Mouse (Mus musculus): ENCODE measurements around the gene Ctf1. TPM values are rescaled to one million over a fixed set of nuclear protein-coding genes. Genes with fewer than 3 reads are reported as not detected.

Gene Ctf1
- polyA plus RNA-seq, 1 experiment from 2014 or later = 1.8 TPM

DNA sequence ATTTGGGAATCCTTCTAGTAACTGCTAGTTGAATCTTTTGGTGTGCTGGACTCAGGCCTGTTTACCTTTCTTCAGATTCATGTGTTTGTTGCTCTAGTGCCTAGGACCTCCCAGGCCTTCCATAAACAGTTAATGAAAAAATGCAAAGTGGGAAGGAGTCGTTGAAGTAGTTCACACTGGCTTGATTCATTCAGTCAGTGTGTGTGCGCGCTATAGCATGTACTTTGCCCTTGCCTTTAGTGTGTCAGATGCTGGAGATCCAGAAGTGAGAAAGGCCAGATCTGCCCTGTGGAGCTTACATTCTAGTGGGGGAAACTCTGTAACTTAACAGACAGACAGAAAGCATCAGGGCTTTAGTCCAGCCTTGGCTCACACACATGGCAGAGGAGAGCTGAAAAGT lies 47.9 kb downstream of the Ctf1 start:
- Histone ChIP-seq H3K9me3 (replicated peaks) (no peaks in the 10 kb centered on the region), H3K9ac (no peak overlapping the region), H3K4me1 (replicated peaks) (peaks cover 26% of the 10 kb centered on the region), H3K4me2 (no peak overlapping the region), H3K27me3 (no peaks in the 10 kb centered on the region), H3K4me3 (replicated peaks) (no peak overlapping the region), H3K36me3 (peaks cover 13% of the 10 kb centered on the region), H3K27ac (no peak overlapping the region; the same call in 1 of the 2 replicates)
- ATAC-seq (ENCODE audit: low read depth) (no peak), DNase-seq (no peak)
- WGBS (ENCODE audit: insufficient replicate concordance) = 81% methylated on average over 3 of the region's 3 CpGs

DNA sequence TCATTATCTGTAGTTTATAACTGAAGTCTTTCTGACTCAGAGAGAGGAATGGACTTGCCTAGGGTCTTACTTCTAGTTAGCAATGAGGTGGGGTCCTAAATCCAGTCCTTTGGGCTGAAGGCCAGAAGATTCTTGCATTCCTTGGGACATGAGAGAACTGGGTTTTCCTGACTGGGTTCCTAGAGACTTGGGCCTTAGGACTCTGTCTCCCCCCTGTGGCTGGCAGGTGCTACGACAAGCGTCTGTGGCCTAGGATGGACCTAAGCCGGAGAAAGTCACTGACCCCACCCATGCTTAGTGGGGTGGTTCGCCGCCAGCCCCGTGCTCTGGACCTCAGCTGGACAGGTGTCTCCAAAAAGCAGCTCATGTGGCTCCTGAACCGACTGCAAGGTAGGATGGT lies 48.5 kb downstream of the Ctf1 start:
- no peaks in the 10 kb centered on the region for H3K9me3 ChIP-seq (replicated peaks)
- H3K4me1 ChIP-seq (replicated peaks) = peaks cover 32% of the 10 kb centered on the region
- no peak overlapping the region for H3K4me2 ChIP-seq
- H3K27me3 ChIP-seq = no peaks in the 10 kb centered on the region
- H3K36me3 ChIP-seq = peaks cover 12% of the 10 kb centered on the region
- 18% methylated on average over 7 of the region's 7 CpGs for WGBS (ENCODE audit: insufficient replicate concordance)
- ATAC-seq (ENCODE audit: low read depth) (peak; percentile 68), DNase-seq (peak; percentile 56)
- H3K9ac ChIP-seq = no peak overlapping the region
- no peak overlapping the region for H3K4me3 ChIP-seq (replicated peaks)
- no peak overlapping the region for H3K27ac ChIP-seq

GRCm38 (mm10) chr7:127763642-127764041 lies 51.1 kb downstream of the Ctf1 start:
- no peak overlapping the region for H3K9ac ChIP-seq
- no peaks in the 10 kb centered on the region for H3K9me3 ChIP-seq (replicated peaks)
- H3K27me3 ChIP-seq = no peaks in the 10 kb centered on the region
- peak overlapping the region; percentile 2; the same call in 1 of the 2 replicates for H3K27ac ChIP-seq
- peaks cover 14% of the 10 kb centered on the region for H3K36me3 ChIP-seq
- H3K4me2 ChIP-seq = no peak overlapping the region
- peaks cover 58% of the 10 kb centered on the region for H3K4me1 ChIP-seq (replicated peaks)
- WGBS (ENCODE audit: insufficient replicate concordance) = 74% methylated on average over 4 of the region's 4 CpGs
- H3K4me3 ChIP-seq (replicated peaks) = no peak overlapping the region
- no peak for ATAC-seq (ENCODE audit: low read depth)
- DNase-seq = no peak

GRCm38 (mm10) chr7:127765756-127766155 lies 53.2 kb downstream of the Ctf1 start:
- DNase-seq (no peak), ATAC-seq (ENCODE audit: low read depth) (no peak)
- 70% methylated on average over 2 of the region's 2 CpGs for WGBS (ENCODE audit: insufficient replicate concordance)
- Histone ChIP-seq H3K27ac (peak overlapping the region; percentile 98), H3K36me3 (peaks cover 14% of the 10 kb centered on the region), H3K4me2 (no peak overlapping the region), H3K4me3 (replicated peaks) (no peak overlapping the region), H3K4me1 (replicated peaks) (peaks cover 63% of the 10 kb centered on the region), H3K27me3 (no peaks in the 10 kb centered on the region), H3K9ac (peak overlapping the region; percentile 19; the same call in 1 of the 2 replicates), H3K9me3 (replicated peaks) (no peaks in the 10 kb centered on the region)

DNA sequence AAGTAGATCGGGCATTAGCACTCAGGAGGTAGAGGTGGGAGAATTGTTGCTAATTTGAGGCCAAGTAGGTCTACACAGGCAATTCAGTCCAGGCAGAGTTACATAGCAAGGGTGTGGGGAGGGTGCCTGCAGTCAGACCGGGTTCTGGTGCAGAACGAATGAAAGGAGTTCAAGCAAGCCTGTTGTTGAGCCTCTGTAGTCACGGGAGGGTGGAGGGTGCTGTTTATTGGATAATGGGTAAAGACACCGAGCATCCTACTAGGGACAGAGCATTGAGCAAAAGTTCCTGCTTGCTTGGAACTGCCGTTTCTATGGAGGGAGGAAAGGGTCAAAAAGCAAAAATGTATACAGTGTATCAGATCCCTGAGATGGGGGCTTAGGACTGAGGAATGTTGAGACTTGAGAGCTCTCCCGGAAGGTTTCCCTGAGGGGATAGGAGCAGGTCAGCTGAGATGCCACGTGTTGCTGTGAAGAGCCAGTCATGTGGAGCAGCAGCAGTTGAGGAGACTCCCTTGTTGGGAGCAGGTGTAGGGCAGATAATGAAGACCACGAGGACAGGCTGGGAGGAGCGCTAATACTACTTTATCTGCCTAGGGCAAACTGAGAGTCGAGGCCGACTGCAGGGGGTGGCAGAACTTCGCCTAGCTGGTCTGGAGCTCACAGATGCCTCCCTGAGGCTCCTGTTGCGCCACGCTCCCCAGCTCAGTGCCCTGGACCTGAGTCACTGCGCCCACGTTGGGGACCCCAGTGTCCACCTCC lies 54.5 kb downstream of the Ctf1 start:
- no peaks in the 10 kb centered on the region for H3K27me3 ChIP-seq
- ATAC-seq (ENCODE audit: low read depth) = peak; percentile 93
- peaks cover 14% of the 10 kb centered on the region for H3K36me3 ChIP-seq
- H3K4me2 ChIP-seq = peak overlapping the region; percentile 96
- 30% methylated on average over 17 of the region's 17 CpGs for WGBS (ENCODE audit: insufficient replicate concordance)
- H3K4me1 ChIP-seq (replicated peaks) = peaks cover 71% of the 10 kb centered on the region
- peak overlapping the region; percentile 92 for H3K9ac ChIP-seq
- H3K27ac ChIP-seq = peak overlapping the region; percentile 98
- no peaks in the 10 kb centered on the region for H3K9me3 ChIP-seq (replicated peaks)
- peak; percentile 88 for DNase-seq
- H3K4me3 ChIP-seq (replicated peaks) = peak overlapping the region; percentile 73

MicroRNAs encoded within 50 kb of the gene (microRNA counts, 519-probe panel; counts per million panel counts)
- 114 counts per million for microRNA mmu-miR-762

Small RNA genes within 50 kb of the gene (microRNA-seq; reads per million reads assigned to microRNA genes)
- gene Mir762 = not detected

Other genes with a start within 250 kb of the Ctf1 start
- gene Fbrs, start 233.5 kb upstream of the Ctf1 start, polyA plus RNA-seq (2015; fragmentation: Nextera tagmentation; extraction: Ambion mirVana) = 3.6 and 3.7 TPM in 2 replicates
- gene Srcap, start 200.8 kb upstream of the Ctf1 start, polyA plus RNA-seq (2015; fragmentation: Nextera tagmentation; extraction: Ambion mirVana) = 12.6 and 14.5 TPM in 2 replicates
- gene Gm42715, start 193.2 kb upstream of the Ctf1 start, polyA plus RNA-seq (2015; fragmentation: Nextera tagmentation; extraction: Ambion mirVana) = 6.1 TPM in 2 replicates
- 3.3 and 4.0 TPM in 2 replicates for gene Tmem265, start 151.3 kb upstream of the Ctf1 start, polyA plus RNA-seq (2015; fragmentation: Nextera tagmentation; extraction: Ambion mirVana)
- 19.3 and 20.2 TPM in 2 replicates for gene Phkg2, start 139.4 kb upstream of the Ctf1 start, polyA plus RNA-seq (2015; fragmentation: Nextera tagmentation; extraction: Ambion mirVana)
- 7.3 TPM in 2 replicates for gene Ccdc189, start 124.1 kb upstream of the Ctf1 start, polyA plus RNA-seq (2015; fragmentation: Nextera tagmentation; extraction: Ambion mirVana)
- gene Rnf40, start 124.0 kb upstream of the Ctf1 start, polyA plus RNA-seq (2015; fragmentation: Nextera tagmentation; extraction: Ambion mirVana) = 18.8 and 25.3 TPM in 2 replicates
- 1.6 and 1.8 TPM in 2 replicates for gene Zfp629, start 96.9 kb upstream of the Ctf1 start, polyA plus RNA-seq (2015; fragmentation: Nextera tagmentation; extraction: Ambion mirVana)
- 26.9 and 28.9 TPM in 2 replicates for gene Bcl7c, start 3.8 kb upstream of the Ctf1 start, polyA plus RNA-seq (2015; fragmentation: Nextera tagmentation; extraction: Ambion mirVana)
- 0.07 and 0.16 TPM in 2 replicates for gene Ctf2, start 19.4 kb downstream of the Ctf1 start, polyA plus RNA-seq (2015; fragmentation: Nextera tagmentation; extraction: Ambion mirVana)
- 3.1 and 3.3 TPM in 2 replicates for gene Fbxl19, start 31.8 kb downstream of the Ctf1 start, polyA plus RNA-seq (2015; fragmentation: Nextera tagmentation; extraction: Ambion mirVana)
- gene Orai3, start 57.1 kb downstream of the Ctf1 start, polyA plus RNA-seq (2015; fragmentation: Nextera tagmentation; extraction: Ambion mirVana) = 11.2 and 11.4 TPM in 2 replicates
- 8.4 and 9.0 TPM in 2 replicates for gene Setd1a, start 63.9 kb downstream of the Ctf1 start, polyA plus RNA-seq (2015; fragmentation: Nextera tagmentation; extraction: Ambion mirVana)
- gene Gm49388, start 72.9 kb downstream of the Ctf1 start, polyA plus RNA-seq (2015; fragmentation: Nextera tagmentation; extraction: Ambion mirVana) = not detected in 2 replicates
- 37.8 and 39.3 TPM in 2 replicates for gene Hsd3b7, start 87.9 kb downstream of the Ctf1 start, polyA plus RNA-seq (2015; fragmentation: Nextera tagmentation; extraction: Ambion mirVana)
- 17.4 and 17.5 TPM in 2 replicates for gene Stx4a, start 111.6 kb downstream of the Ctf1 start, polyA plus RNA-seq (2015; fragmentation: Nextera tagmentation; extraction: Ambion mirVana)
- gene Stx1b, start 111.8 kb downstream of the Ctf1 start, polyA plus RNA-seq (2015; fragmentation: Nextera tagmentation; extraction: Ambion mirVana) = 0.22 and 0.41 TPM in 2 replicates
- 3.7 and 5.0 TPM in 2 replicates for gene Zfp646, start 163.5 kb downstream of the Ctf1 start, polyA plus RNA-seq (2015; fragmentation: Nextera tagmentation; extraction: Ambion mirVana)
- gene Zfp668, start 164.1 kb downstream of the Ctf1 start, polyA plus RNA-seq (2015; fragmentation: Nextera tagmentation; extraction: Ambion mirVana) = 7.3 and 7.6 TPM in 2 replicates
- gene Prss53, start 178.2 kb downstream of the Ctf1 start, polyA plus RNA-seq (2015; fragmentation: Nextera tagmentation; extraction: Ambion mirVana) = 0.19 and 0.24 TPM in 2 replicates
- gene Gm21974, start 182.7 kb downstream of the Ctf1 start, polyA plus RNA-seq (2015; fragmentation: Nextera tagmentation; extraction: Ambion mirVana) = not detected in 2 replicates
- 86.9 and 89.1 TPM in 2 replicates for gene Vkorc1, start 182.9 kb downstream of the Ctf1 start, polyA plus RNA-seq (2015; fragmentation: Nextera tagmentation; extraction: Ambion mirVana)
- gene Bckdk, start 191.3 kb downstream of the Ctf1 start, polyA plus RNA-seq (2015; fragmentation: Nextera tagmentation; extraction: Ambion mirVana) = 64.4 and 70.0 TPM in 2 replicates
- 20.5 and 22.7 TPM in 2 replicates for gene Kat8, start 199.8 kb downstream of the Ctf1 start, polyA plus RNA-seq (2015; fragmentation: Nextera tagmentation; extraction: Ambion mirVana)
- gene Prss8, start 217.4 kb downstream of the Ctf1 start, polyA plus RNA-seq (2015; fragmentation: Nextera tagmentation; extraction: Ambion mirVana) = 5.8 and 6.4 TPM in 2 replicates
- gene Prss36, start 234.0 kb downstream of the Ctf1 start, polyA plus RNA-seq (2015; fragmentation: Nextera tagmentation; extraction: Ambion mirVana) = 4.0 and 4.1 TPM in 2 replicates